Mouse (Mus musculus) spleen, adult 2 months (tissue): ENCODE results near the gene Olfr782.

Source experiments
- CTCF ChIP-seq: fragments of 200-500 bp; IDR thresholded peaks from 2 replicates; pipeline ENCODE4 v1.5.1; 2011; ENCODE audit warnings: mild to moderate bottlenecking, inconsistent platforms; ENCODE audit not compliant: insufficient read depth, insufficient read length, insufficient replicate concordance; ENCODE audit errors: extremely low read depth
- POLR2A ChIP-seq: fragments of 200-500 bp; IDR thresholded peaks from 2 replicates; pipeline ENCODE4 v1.6.1; 2011; ENCODE audit warnings: low read depth, low read length, inconsistent platforms

GRCm38 (mm10) chr10:129400892-129401291, 52.2 kb downstream of the Olfr782 start:
- TF ChIP-seq CTCF (no peak), POLR2A (no peak)
